Mouse (Mus musculus) testis, adult 2 months (tissue): ENCODE results near the gene Eno2. TPM values are rescaled to one million over a fixed set of nuclear protein-coding genes. Genes with fewer than 3 reads are reported as not detected.

Source experiments
- H3K27ac ChIP-seq: fragments of 200-500 bp; 2 replicates; pipeline ENCODE4 v1.5.1; 2012; ENCODE audit warnings: low read depth, low read length; ENCODE audit not compliant: control insufficient read depth, insufficient read depth
- H3K27me3 ChIP-seq: fragments of 200-500 bp; 2 replicates; pipeline ENCODE4 v1.6.1; 2012; ENCODE audit warnings: mild to moderate bottlenecking, low read length, moderate library complexity; ENCODE audit not compliant: control insufficient read depth, insufficient read depth
- H3K36me3 ChIP-seq: fragments of 200-500 bp; 2 replicates; pipeline ENCODE4 v1.6.1; 2012; ENCODE audit warnings: mild to moderate bottlenecking, low read length; ENCODE audit not compliant: control insufficient read depth, insufficient read depth
- H3K4me1 ChIP-seq: fragments of 200-500 bp; 2 replicates; pipeline ENCODE4 v1.6.1; 2012; ENCODE audit warnings: low read length; ENCODE audit not compliant: control insufficient read depth, insufficient read depth
- H3K4me3 ChIP-seq: fragments of 200-500 bp; 2 replicates; pipeline ENCODE4 v1.5.1; 2012; ENCODE audit warnings: low read depth, mild to moderate bottlenecking, low read length, moderate library complexity, mixed read lengths; ENCODE audit not compliant: control insufficient read depth
- CTCF ChIP-seq: fragments of 200-500 bp; IDR thresholded peaks from 2 replicates; pipeline ENCODE4 v1.5.1; 2012; ENCODE audit warnings: low read depth, mild to moderate bottlenecking, inconsistent platforms, low read length, moderate library complexity; ENCODE audit not compliant: control insufficient read depth, insufficient read depth, insufficient replicate concordance
- POLR2A ChIP-seq: fragments of 200-500 bp; IDR thresholded peaks from 2 replicates; pipeline ENCODE4 v1.6.1; 2012; ENCODE audit warnings: low read depth, mild to moderate bottlenecking, inconsistent platforms, low read length, moderate library complexity; ENCODE audit not compliant: control insufficient read depth
- polyA plus RNA-seq: library from polyadenylated mRNA; depleted of rRNA; stranded (reverse); fragments of >200 nt; gene quantifications from 2 replicates; pipeline ENCODE4 v1.2.3, GENCODE M21; 2012; rRNA removed

Gene Eno2
- polyA plus RNA-seq, 1 experiment = 0.63 TPM

- no peaks in the 10 kb centered on the region; the same call in 1 of the 2 replicates for H3K36me3 ChIP-seq
- peaks cover 11% of the 10 kb centered on the region for H3K4me1 ChIP-seq
- no peaks in the 10 kb centered on the region for H3K27me3 ChIP-seq
- TF ChIP-seq CTCF (no peak), POLR2A (peak; percentile 81)
- H3K27ac ChIP-seq = peak within 1 kb of the TSS; percentile 91
- peak within 1 kb of the TSS; percentile 100 for H3K4me3 ChIP-seq
These were observed 57.4 kb downstream of the Eno2 start, which contains the start of the genes Emg1 and Phb2 for GRCm38 (mm10) chr6:124711824-124712782. TSS of gene Emg1 (minus strand) at chr6:124712178. TSS of gene Phb2 (plus strand) at chr6:124712336.

Other genes starting within 250 kb of the Eno2 start
- 9.4 and 10.5 TPM in 2 replicates for gene C1s1, start 227.3 kb downstream of the Eno2 start, polyA plus RNA-seq
- gene C1rb, start 199.4 kb downstream of the Eno2 start, polyA plus RNA-seq = 0.05 and 0.06 TPM in 2 replicates
- 0.19 and 0.32 TPM in 2 replicates for gene C1s2, start 133.6 kb downstream of the Eno2 start, polyA plus RNA-seq
- gene Lpcat3, start 106.6 kb downstream of the Eno2 start, polyA plus RNA-seq = 282 and 286 TPM in 2 replicates
- 39.9 and 44.1 TPM in 2 replicates for gene Emg1, start 57.5 kb downstream of the Eno2 start, polyA plus RNA-seq
- 47.6 and 50.5 TPM in 2 replicates for gene Phb2, start 57.3 kb downstream of the Eno2 start, polyA plus RNA-seq
- gene Ptpn6, start 31.0 kb downstream of the Eno2 start, polyA plus RNA-seq = 1.4 and 1.9 TPM in 2 replicates
- 207 and 220 TPM in 2 replicates for gene Grcc10, start 28.3 kb downstream of the Eno2 start, polyA plus RNA-seq
- gene Gm45234, start 13.7 kb downstream of the Eno2 start, polyA plus RNA-seq = 0.05 TPM in 1 of 2 replicates, not detected in the other
- gene Atn1, start 13.1 kb downstream of the Eno2 start, polyA plus RNA-seq = 69.3 and 76.1 TPM in 2 replicates
- 105 and 106 TPM in 2 replicates for gene Lrrc23, start 10.1 kb upstream of the Eno2 start, polyA plus RNA-seq
- 63.6 and 78.1 TPM in 2 replicates for gene Spsb2, start 39.0 kb upstream of the Eno2 start, polyA plus RNA-seq
- gene Tpi1, start 44.6 kb upstream of the Eno2 start, polyA plus RNA-seq = 471 and 473 TPM in 2 replicates
- gene Usp5, start 59.8 kb upstream of the Eno2 start, polyA plus RNA-seq = 37.4 and 41.2 TPM in 2 replicates
- 218 and 250 TPM in 2 replicates for gene Cdca3, start 59.9 kb upstream of the Eno2 start, polyA plus RNA-seq
- gene Gnb3, start 70.6 kb upstream of the Eno2 start, polyA plus RNA-seq = 0.07 TPM in 1 of 2 replicates, not detected in the other
- 1.5 and 2.8 TPM in 2 replicates for gene P3h3, start 88.1 kb upstream of the Eno2 start, polyA plus RNA-seq
- gene Gpr162, start 94.3 kb upstream of the Eno2 start, polyA plus RNA-seq = 9.0 and 9.6 TPM in 2 replicates
- 0.53 and 0.67 TPM in 2 replicates for gene Cd4, start 118.5 kb upstream of the Eno2 start, polyA plus RNA-seq
- 0.11 and 0.12 TPM in 2 replicates for gene Lag3, start 142.0 kb upstream of the Eno2 start, polyA plus RNA-seq
- gene Ptms, start 150.4 kb upstream of the Eno2 start, polyA plus RNA-seq = 142 and 168 TPM in 2 replicates
- gene Mlf2, start 161.7 kb upstream of the Eno2 start, polyA plus RNA-seq = 75.4 and 76.5 TPM in 2 replicates
- gene Cops7a, start 195.9 kb upstream of the Eno2 start, polyA plus RNA-seq = 387 and 413 TPM in 2 replicates
- gene Pianp, start 227.0 kb upstream of the Eno2 start, polyA plus RNA-seq = 0.23 and 0.38 TPM in 2 replicates
- 50.2 and 53.1 TPM in 2 replicates for gene Zfp384, start 239.5 kb upstream of the Eno2 start, polyA plus RNA-seq